Mouse (Mus musculus) heart, postnatal 4 days (tissue): ENCODE data around the gene Ppfia2. TPM values are rescaled to one million over a fixed set of nuclear protein-coding genes. Genes with fewer than 3 reads are reported as not detected.

Experiments
- DNase-seq: peaks from one replicate; pipeline ENCODE4 v3.0.0; 2021
- total RNA-seq, 2 experiments: library from RNA; stranded (reverse); gene quantifications; 2 replicates each; pipeline ENCODE4 v1.2.3; 2021

Gene Ppfia2
- under 1 TPM; 0.62 to 0.79 TPM for total RNA-seq

- peak; percentile 32 for DNase-seq
Observed at GRCm38 (mm10) chr10:106469855-106470532, at the start of gene Ppfia2. Gene Ppfia2 (plus strand): TSS chr10:106470339.

- peak; percentile 20 for DNase-seq
Observed at GRCm38 (mm10) chr10:106468956-106469721, 1.0 kb upstream of the Ppfia2 start.

GRCm38 (mm10) chr10:106470533-106471205 lies 530 bp downstream of the Ppfia2 start:
- no peak for DNase-seq

- DNase-seq = no peak
Observed at GRCm38 (mm10) chr10:106509281-106510165, 39.4 kb downstream of the Ppfia2 start.

GRCm38 (mm10) chr10:106566036-106566435 lies 95.9 kb downstream of the Ppfia2 start:
- DNase-seq = no peak

- no peak for DNase-seq
Observed at GRCm38 (mm10) chr10:106585026-106585425, 114.9 kb downstream of the Ppfia2 start.

GRCm38 (mm10) chr10:106585476-106586080 lies 115.4 kb downstream of the Ppfia2 start:
- peak; percentile 43 for DNase-seq

- no peak for DNase-seq
Observed at GRCm38 (mm10) chr10:106587817-106588216, 117.7 kb downstream of the Ppfia2 start.

GRCm38 (mm10) chr10:106590944-106591343 lies 120.8 kb downstream of the Ppfia2 start:
- DNase-seq = no peak

GRCm38 (mm10) chr10:106596976-106597375 lies 126.8 kb downstream of the Ppfia2 start:
- no peak for DNase-seq

- no peak for DNase-seq
Observed at GRCm38 (mm10) chr10:106603319-106603898, 133.3 kb downstream of the Ppfia2 start.

GRCm38 (mm10) chr10:106609177-106609981 lies 139.2 kb downstream of the Ppfia2 start:
- no peak for DNase-seq

GRCm38 (mm10) chr10:106610222-106610621 lies 140.1 kb downstream of the Ppfia2 start:
- no peak for DNase-seq

GRCm38 (mm10) chr10:106618194-106618593 lies 148.1 kb downstream of the Ppfia2 start:
- DNase-seq = no peak

- DNase-seq = no peak
Observed at GRCm38 (mm10) chr10:106620952-106621351, 150.8 kb downstream of the Ppfia2 start.

GRCm38 (mm10) chr10:106623342-106623741 lies 153.2 kb downstream of the Ppfia2 start:
- no peak for DNase-seq

- DNase-seq = no peak
Observed at GRCm38 (mm10) chr10:106632171-106632935, 162.2 kb downstream of the Ppfia2 start.

- no peak for DNase-seq
Observed at GRCm38 (mm10) chr10:106633898-106634297, 163.8 kb downstream of the Ppfia2 start.

GRCm38 (mm10) chr10:106652276-106652675 lies 182.1 kb downstream of the Ppfia2 start:
- no peak for DNase-seq

GRCm38 (mm10) chr10:106665221-106665620 lies 195.1 kb downstream of the Ppfia2 start:
- no peak for DNase-seq
